Mouse (Mus musculus) megakaryocyte, embryonic 14.5 days (primary cell): ENCODE measurements around the gene N4bp1. TPM values are rescaled to one million over a fixed set of nuclear protein-coding genes. Genes with fewer than 3 reads are reported as not detected.

Experiments used
- H3K27me3 ChIP-seq: replicated peaks from 2 replicates; pipeline ENCODE3; 2012; ENCODE audit warnings: inconsistent platforms
- H3K36me3 ChIP-seq: replicated peaks from 2 replicates; pipeline ENCODE3; 2012; ENCODE audit warnings: low read length, inconsistent platforms, mixed read lengths
- H3K4me1 ChIP-seq: 2 replicates; pipeline ENCODE4 v1.6.1; 2012; ENCODE audit warnings: inconsistent platforms
- H3K4me3 ChIP-seq: replicated peaks from 2 replicates; pipeline ENCODE3; 2012; ENCODE audit warnings: moderate library complexity, mild to moderate bottlenecking, inconsistent platforms
- H3K9me3 ChIP-seq: 2 replicates; pipeline ENCODE4 v1.6.1; 2012; ENCODE audit warnings: inconsistent platforms
- FLI1 ChIP-seq: IDR thresholded peaks from 2 replicates; pipeline ENCODE4 v1.6.1; 2012; ENCODE audit warnings: low read length, inconsistent platforms, mixed read lengths
- GATA1 ChIP-seq: IDR thresholded peaks from 3 replicates; pipeline ENCODE4 v1.6.1; 2012; ENCODE audit warnings: mixed read lengths, low read length, inconsistent platforms, borderline replicate concordance
- polyA plus RNA-seq: library from polyadenylated mRNA; stranded (reverse); fragments of >175 nt; gene quantifications from 2 replicates; pipeline ENCODE4 v1.2.3, GENCODE M21; 2012; ENCODE audit warnings: low replicate concordance; ENCODE audit not compliant: insufficient read depth

The N4bp1 gene
- polyA plus RNA-seq, 1 experiment: 9.9 TPM

DNA sequence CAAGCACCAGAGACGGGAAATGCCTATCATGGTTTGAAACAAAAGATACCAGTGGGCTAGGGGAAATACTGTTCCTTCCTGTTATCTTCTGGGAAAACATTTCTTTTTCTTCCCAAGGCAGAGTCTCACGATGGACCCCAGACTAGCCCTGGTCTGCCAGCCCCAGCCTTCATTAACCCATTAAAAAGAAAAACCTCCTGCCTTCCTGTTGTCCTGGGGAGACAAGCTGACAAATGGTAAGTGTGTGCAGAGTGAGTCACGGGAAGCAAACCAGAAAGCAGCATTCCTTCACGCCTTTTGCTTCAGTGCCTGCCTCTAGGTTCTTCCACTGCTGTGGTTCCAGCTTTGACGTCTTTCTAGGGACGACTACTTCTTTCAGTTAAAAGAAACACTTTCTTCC is 83.1 kb downstream of the N4bp1 start:
- Histone ChIP-seq H3K36me3 (no peaks in the 10 kb centered on the region), H3K4me3 (no peak overlapping the region), H3K4me1 (peaks cover 39% of the 10 kb centered on the region), H3K27me3 (peaks cover 2% of the 10 kb centered on the region), H3K9me3 (no peaks in the 10 kb centered on the region)
- TF ChIP-seq FLI1 (no peak), GATA1 (no peak)

DNA sequence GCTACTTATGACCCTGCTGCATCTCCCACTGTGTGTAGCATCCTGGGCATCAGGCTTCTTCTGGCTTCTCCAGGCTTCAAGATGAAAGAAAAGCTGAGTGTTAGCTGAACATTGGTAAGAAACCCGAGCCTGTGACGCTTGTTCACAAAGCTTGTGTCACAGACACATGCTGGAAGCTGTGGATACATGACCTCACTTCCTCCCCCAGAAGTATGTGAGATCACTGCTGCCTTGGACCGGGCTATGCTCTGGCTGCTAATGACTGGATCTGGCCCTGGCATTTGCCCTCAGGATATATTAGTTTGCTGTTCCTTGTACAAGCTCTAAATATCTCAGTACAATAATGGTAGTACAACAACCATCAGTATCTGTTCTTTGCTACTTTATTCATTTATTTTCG is 84.1 kb downstream of the N4bp1 start:
- Histone ChIP-seq H3K36me3 (no peaks in the 10 kb centered on the region), H3K27me3 (peaks cover 2% of the 10 kb centered on the region), H3K4me3 (no peak overlapping the region), H3K4me1 (peaks cover 34% of the 10 kb centered on the region), H3K9me3 (no peaks in the 10 kb centered on the region)
- TF ChIP-seq FLI1 (no peak), GATA1 (no peak)

DNA sequence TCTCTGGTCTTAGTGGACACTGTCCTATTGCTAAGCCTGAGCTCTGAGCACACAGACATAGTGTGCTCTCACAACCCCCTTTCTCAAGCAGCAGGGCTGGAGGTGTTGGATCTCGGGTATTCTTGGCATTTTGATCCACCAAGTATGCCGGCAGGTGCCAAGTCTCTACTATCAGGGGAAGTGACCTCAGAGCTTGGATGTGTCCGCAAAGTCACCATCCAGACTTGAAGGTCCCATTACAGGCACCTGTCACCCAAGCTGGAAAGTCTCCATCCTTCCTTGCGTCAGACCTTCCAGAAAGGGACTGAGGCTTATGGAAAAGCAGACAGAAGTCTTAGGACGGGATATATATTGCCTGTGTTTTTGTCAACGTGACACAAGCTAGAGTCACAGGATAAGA is 86.9 kb downstream of the N4bp1 start:
- Histone ChIP-seq H3K27me3 (peaks cover 2% of the 10 kb centered on the region), H3K36me3 (no peaks in the 10 kb centered on the region), H3K4me1 (peaks cover 24% of the 10 kb centered on the region), H3K9me3 (no peaks in the 10 kb centered on the region), H3K4me3 (no peak overlapping the region)
- no peak for TF ChIP-seq FLI1
- no peak for TF ChIP-seq GATA1

DNA sequence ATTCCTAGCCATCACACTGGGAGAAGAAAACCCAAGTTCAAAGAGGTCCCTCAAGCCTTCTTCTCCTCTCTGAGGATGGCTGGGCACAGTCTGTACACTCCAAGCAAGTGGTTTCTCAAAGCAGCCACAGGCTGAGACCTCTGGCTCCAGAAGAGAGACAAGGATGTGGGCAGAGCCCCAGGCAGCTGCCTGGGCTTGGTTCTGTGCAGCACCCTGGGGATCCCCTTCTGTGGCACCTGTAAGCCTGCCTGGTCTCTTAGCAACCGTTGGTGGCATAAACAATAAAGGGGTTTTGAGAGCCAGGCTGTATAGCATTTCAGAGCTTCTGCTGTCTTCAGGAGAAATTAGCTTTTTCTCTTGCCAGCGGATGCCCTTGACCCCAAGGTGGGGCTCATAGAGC is 87.4 kb downstream of the N4bp1 start:
- H3K4me3 ChIP-seq: no peak overlapping the region
- H3K27me3 ChIP-seq: peaks cover 2% of the 10 kb centered on the region
- no peak for TF ChIP-seq FLI1
- H3K36me3 ChIP-seq: no peaks in the 10 kb centered on the region
- H3K9me3 ChIP-seq: no peaks in the 10 kb centered on the region
- peaks cover 24% of the 10 kb centered on the region for H3K4me1 ChIP-seq

DNA sequence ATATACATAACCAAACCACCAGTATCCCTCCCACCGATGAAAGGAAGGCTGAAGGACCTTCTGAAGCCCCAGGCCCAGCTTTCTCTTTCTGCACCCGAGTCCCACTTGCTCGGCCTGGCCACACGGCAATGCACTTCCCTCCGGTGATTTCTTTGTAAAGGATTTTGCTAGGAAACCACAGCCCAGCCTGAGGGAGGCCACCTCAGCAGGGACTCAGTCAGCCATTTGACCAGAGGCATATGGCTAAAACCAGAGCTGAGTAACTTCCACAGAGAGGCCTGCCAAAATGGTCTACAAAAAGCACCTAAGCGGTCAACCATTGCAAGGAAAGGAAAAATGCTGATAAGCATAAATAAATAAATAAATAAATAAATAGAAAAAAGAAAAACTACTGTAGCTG is 90.3 kb downstream of the N4bp1 start:
- H3K4me1 ChIP-seq: no peaks in the 10 kb centered on the region
- H3K36me3 ChIP-seq: no peaks in the 10 kb centered on the region
- peaks cover 10% of the 10 kb centered on the region for H3K27me3 ChIP-seq
- no peaks in the 10 kb centered on the region for H3K9me3 ChIP-seq
- no peak overlapping the region for H3K4me3 ChIP-seq
- TF ChIP-seq FLI1 (no peak), GATA1 (no peak)

DNA sequence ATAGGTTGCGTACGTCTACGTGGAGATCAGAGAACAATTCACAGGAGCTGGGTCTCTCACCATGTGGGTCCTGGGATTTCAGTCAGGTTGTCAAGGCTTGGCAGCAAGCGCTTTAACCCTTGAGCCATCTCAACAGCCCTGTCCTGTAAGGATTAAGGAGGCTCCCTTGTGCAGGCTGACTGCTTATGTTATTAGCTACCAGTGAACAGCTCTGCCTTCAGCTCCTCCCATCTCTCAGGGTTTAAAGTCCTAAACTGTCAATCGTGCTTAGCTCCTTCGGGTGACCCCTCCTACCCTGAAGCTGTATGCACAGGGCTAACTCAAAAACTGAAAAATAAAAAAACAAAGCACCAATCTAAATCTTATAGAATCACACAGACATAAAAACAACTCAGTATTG is 93.5 kb downstream of the N4bp1 start:
- H3K4me3 ChIP-seq: no peak overlapping the region
- no peaks in the 10 kb centered on the region for H3K36me3 ChIP-seq
- H3K27me3 ChIP-seq: peaks cover 14% of the 10 kb centered on the region
- no peak for TF ChIP-seq FLI1
- no peak for TF ChIP-seq GATA1
- H3K9me3 ChIP-seq: no peaks in the 10 kb centered on the region
- H3K4me1 ChIP-seq: peaks cover 12% of the 10 kb centered on the region

DNA sequence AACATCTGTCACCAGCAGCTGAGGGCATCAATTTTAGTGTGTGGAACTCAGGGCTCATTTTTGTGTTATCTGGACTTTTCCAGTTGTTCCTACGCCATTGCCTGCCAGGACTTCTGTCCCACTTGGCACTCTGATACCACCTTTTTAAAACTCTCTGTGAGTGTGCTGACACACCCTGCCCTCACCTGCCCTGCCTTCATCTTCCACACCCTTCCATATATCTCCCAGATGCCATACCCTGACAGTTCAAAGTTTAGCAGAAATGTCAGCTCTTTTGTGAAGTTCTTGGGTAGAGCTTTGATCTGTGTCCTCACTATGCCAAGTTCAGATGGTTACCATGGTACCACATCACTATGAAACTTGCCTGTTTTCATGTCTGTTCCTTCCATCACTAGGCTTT is 95.5 kb downstream of the N4bp1 start:
- Histone ChIP-seq H3K9me3 (no peaks in the 10 kb centered on the region), H3K4me3 (no peak overlapping the region), H3K4me1 (peaks cover 23% of the 10 kb centered on the region), H3K36me3 (no peaks in the 10 kb centered on the region), H3K27me3 (peaks cover 14% of the 10 kb centered on the region)
- TF ChIP-seq GATA1: no peak
- no peak for TF ChIP-seq FLI1

DNA sequence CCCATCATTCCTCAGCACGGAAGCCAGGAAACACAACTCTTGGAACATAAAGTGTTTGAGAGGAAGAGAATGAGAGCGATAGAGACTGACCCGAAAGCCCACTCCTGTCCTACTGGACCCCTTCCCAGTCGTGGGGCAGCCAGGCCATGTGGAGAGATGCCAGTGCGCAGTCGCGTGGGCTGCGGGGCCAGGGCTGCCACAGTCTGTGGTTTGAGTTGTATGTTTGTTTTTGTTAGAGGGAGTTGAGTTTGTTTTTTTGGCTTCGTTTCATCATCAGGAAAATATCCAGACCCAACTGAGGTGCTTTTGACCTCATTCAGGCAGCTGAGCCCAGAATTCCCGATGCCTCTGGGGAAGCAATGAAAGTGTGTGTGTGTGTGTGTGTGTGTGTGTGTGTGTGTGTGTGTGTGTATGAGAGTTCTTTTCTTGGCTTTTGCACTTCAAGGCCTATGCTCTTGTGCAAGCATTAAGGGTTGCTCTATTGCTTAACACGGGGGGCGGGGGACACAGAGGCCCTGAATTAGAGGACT is 97.1 kb downstream of the N4bp1 start:
- no peaks in the 10 kb centered on the region for H3K9me3 ChIP-seq
- TF ChIP-seq FLI1 (no peak), GATA1 (no peak)

DNA sequence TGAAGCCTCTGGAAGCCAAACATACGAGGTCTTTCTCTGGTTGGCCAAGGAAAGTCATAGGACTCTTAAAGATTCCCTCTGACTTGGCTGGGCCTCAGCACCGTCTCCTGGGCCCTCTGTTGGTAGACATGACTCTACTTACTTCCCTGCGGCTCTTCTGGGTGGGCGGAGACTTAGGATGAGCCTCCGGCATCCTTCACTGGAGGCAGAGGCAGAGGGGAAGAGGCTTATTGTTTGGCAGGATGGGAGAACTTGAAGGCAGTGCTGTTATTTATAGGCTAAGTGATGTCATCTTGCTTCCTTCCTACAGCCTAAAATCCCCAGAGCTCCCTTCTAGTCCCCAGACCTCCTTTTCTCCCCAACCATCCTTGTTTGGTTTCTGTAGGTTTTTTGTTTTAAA is 98.6 kb downstream of the N4bp1 start:
- TF ChIP-seq FLI1 (no peak), GATA1 (no peak)
- H3K4me3 ChIP-seq: no peak overlapping the region
- peaks cover 23% of the 10 kb centered on the region for H3K4me1 ChIP-seq
- H3K9me3 ChIP-seq: no peaks in the 10 kb centered on the region
- peaks cover 16% of the 10 kb centered on the region for H3K27me3 ChIP-seq
- no peaks in the 10 kb centered on the region for H3K36me3 ChIP-seq

More for the DNA sequence above, 97.1 kb downstream of the N4bp1 start:
- no peaks in the 10 kb centered on the region for H3K36me3 ChIP-seq
- peaks cover 15% of the 10 kb centered on the region for H3K27me3 ChIP-seq
- H3K4me3 ChIP-seq: no peak overlapping the region
- H3K4me1 ChIP-seq: peaks cover 23% of the 10 kb centered on the region

DNA sequence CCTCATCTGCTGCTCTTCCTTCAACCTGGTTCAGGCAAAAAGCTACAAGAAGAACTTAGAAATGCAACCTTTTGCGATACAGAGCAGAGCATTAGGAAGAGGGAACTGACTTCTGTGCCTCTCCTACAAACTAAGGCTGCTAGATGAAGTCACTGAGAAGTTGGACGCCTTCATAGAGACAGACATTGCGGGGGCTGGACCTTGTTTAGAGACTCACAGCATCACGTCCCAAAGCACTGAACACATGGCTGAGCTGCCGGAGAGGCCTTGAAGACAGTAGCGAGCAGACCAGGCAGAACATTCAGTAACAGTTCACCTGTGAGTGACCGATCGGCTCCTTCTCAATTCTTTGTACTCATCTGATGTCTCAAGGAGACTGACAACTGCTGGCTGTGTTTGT is 104.0 kb downstream of the N4bp1 start:
- Histone ChIP-seq H3K4me3 (no peak overlapping the region), H3K4me1 (peaks cover 17% of the 10 kb centered on the region), H3K36me3 (no peaks in the 10 kb centered on the region), H3K27me3 (peaks cover 7% of the 10 kb centered on the region), H3K9me3 (no peaks in the 10 kb centered on the region)
- TF ChIP-seq FLI1: no peak
- no peak for TF ChIP-seq GATA1

DNA sequence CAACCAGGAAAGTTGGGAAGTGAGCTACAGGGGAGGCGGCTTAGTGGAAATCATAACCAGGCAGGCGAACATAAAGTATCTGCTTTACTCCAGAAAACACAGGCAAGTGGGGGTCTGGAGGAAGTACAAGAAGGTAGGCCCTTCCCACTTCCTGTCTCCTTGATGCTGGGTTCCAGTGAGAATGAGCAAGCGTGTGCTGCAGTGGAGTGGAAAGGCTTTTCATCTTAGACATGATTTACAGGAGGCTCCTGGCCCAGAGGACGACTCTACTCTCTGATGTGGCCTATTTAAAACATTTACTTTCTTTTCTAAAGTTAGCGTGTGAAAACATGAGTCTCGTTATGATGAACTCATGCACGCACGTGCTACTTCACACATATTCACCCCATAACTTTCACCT is 105.9 kb downstream of the N4bp1 start:
- Histone ChIP-seq H3K27me3 (peaks cover 7% of the 10 kb centered on the region), H3K9me3 (no peaks in the 10 kb centered on the region), H3K4me1 (peaks cover 15% of the 10 kb centered on the region), H3K36me3 (no peaks in the 10 kb centered on the region), H3K4me3 (no peak overlapping the region)
- TF ChIP-seq GATA1 (no peak), FLI1 (no peak)
